Mouse (Mus musculus) bone marrow macrophage, adult 2 months (primary cell): Measurements from ENCODE around the gene Grip1. TPM values are rescaled to one million over a fixed set of nuclear protein-coding genes. Genes with fewer than 3 reads are reported as not detected.

Source experiments
- H3K27ac ChIP-seq: 2 replicates; pipeline ENCODE4 v1.5.1; 2012; ENCODE audit warnings: low read depth, low read length; ENCODE audit not compliant: insufficient read depth
- H3K4me1 ChIP-seq: 2 replicates; pipeline ENCODE4 v1.6.1; 2012; ENCODE audit warnings: low read length; ENCODE audit not compliant: control insufficient read depth, insufficient read depth
- H3K4me3 ChIP-seq: 2 replicates; pipeline ENCODE4 v1.5.1; 2012; ENCODE audit warnings: mild to moderate bottlenecking, low read length, moderate library complexity; ENCODE audit not compliant: insufficient read depth
- CTCF ChIP-seq: IDR thresholded peaks from 2 replicates; pipeline ENCODE4 v1.5.1; 2012; ENCODE audit warnings: low read depth, mild to moderate bottlenecking, low read length, moderate library complexity
- POLR2A ChIP-seq: IDR thresholded peaks from 2 replicates; pipeline ENCODE4 v1.6.1; 2012; ENCODE audit warnings: mild to moderate bottlenecking, low read depth, low read length, borderline replicate concordance
- polyA plus RNA-seq: library from polyadenylated mRNA; stranded (reverse); fragments of >200 nt; gene quantifications from 2 replicates; pipeline ENCODE4 v1.2.4, GENCODE M21; 2012; ENCODE audit not compliant: missing spikeins, insufficient read depth, insufficient read length

The Grip1 gene
- polyA plus RNA-seq, 1 experiment = not detected

- Histone ChIP-seq H3K4me1 (no peaks in the 10 kb centered on the region), H3K4me3 (no peak overlapping the region)
- TF ChIP-seq POLR2A (no peak), CTCF (no peak)
Observed at GRCm38 (mm10) chr10:119761451-119762367, 308.1 kb downstream of the Grip1 start.

GRCm38 (mm10) chr10:119778871-119779270, 325.2 kb downstream of the Grip1 start:
- Histone ChIP-seq H3K4me1 (no peaks in the 10 kb centered on the region), H3K27ac (no peak overlapping the region), H3K4me3 (no peak overlapping the region)
- TF ChIP-seq CTCF (no peak), POLR2A (no peak)

More at GRCm38 (mm10) chr10:119761451-119762367, 308.1 kb downstream of the Grip1 start:
- H3K27ac ChIP-seq = no peak overlapping the region

GRCm38 (mm10) chr10:119779657-119780056, 326.0 kb downstream of the Grip1 start:
- no peak overlapping the region for H3K27ac ChIP-seq
- H3K4me3 ChIP-seq = no peak overlapping the region
- H3K4me1 ChIP-seq = no peaks in the 10 kb centered on the region
- TF ChIP-seq POLR2A (no peak), CTCF (no peak)

- no peaks in the 10 kb centered on the region for H3K4me1 ChIP-seq
- TF ChIP-seq POLR2A = no peak
- H3K4me3 ChIP-seq = no peak overlapping the region
- no peak overlapping the region for H3K27ac ChIP-seq
Observed at GRCm38 (mm10) chr10:119790507-119790906, 336.9 kb downstream of the Grip1 start.

DNA sequence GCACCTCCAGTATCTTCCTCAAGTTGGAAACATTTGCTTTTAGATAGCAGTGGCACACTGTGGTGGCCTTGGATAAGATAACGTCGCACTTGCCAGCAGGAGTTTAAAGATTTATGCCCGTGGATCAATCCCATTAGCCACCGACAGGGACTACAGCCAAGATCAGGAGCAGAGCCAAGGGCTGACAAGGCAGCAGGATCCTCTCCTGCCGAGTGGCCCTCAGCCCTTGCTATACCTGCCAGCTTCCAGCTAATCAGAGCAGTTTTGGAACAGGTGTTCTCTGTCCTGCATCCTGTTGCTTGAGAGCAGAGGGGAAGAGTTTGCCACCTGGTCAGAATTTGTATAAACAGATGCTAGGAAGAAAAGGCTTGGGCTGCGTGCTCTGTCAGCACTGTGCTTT, 348.8 kb downstream of the Grip1 start:
- H3K4me1 ChIP-seq = no peaks in the 10 kb centered on the region
- H3K27ac ChIP-seq = no peak overlapping the region
- no peak for TF ChIP-seq CTCF
- no peak for TF ChIP-seq POLR2A
- H3K4me3 ChIP-seq = no peak overlapping the region

DNA sequence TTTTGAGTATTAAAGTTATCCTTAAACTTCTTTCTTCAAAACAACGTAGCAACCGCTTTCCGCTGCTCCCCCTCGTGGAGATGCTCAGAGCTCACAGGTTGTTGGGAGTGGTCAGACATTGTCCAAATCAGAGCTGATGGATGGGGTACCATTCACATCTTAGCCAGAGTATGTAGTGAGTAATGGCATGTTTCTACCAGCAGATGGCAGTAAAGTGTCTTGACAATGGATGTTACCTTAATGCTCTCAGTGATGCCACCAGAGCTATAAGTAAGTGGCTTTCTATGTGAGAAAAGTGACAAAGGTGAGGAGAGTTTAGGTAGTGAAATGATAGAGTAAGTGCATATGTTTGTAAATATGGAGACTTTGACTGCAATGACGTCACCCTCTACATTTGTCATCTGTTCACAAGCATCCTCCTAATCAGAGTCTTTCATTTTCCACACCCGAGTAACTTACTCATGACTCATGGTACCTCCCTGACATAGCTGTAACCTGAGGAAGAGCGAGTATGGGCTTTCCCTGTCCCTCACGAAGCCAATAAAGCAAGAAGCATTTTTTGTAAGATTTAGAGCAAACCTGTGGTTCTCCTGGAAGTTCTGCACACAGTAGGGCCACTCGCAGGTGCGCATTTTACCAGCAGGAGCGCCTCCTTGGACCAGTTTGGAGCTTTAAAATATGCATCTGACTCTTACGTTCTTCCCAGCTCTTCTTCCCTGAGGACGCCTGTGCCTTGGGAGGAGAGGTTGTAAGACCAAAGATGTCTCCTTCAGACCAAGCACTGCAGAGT, 350.2 kb downstream of the Grip1 start:
- Histone ChIP-seq H3K4me1 (no peaks in the 10 kb centered on the region), H3K27ac (no peak overlapping the region), H3K4me3 (no peak overlapping the region)
- TF ChIP-seq CTCF (peak; percentile 34; the same call in 1 of the 2 replicates), POLR2A (no peak)

GRCm38 (mm10) chr10:119804423-119804814, 350.8 kb downstream of the Grip1 start:
- Histone ChIP-seq H3K4me3 (no peak overlapping the region), H3K4me1 (no peaks in the 10 kb centered on the region), H3K27ac (no peak overlapping the region)
- TF ChIP-seq POLR2A = no peak
- TF ChIP-seq CTCF = no peak

DNA sequence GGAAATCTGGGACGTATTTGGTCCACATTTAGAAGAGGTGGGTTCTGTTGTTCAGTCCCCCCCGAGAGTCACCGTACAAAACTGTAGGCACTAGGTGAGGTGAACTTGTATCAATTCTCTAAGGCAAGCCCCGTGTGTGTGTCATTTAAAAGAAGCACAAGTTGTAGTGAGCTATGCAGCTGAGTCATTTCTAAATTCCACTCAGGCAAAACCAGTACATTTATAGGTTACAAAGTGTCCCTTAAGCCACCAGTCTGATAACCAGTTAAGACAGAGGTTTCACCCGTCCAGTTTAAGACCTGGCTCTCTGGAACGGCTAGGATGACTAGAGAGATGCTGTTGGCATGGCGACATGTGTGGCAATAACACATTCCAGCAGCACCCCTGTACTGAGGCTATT, 351.5 kb downstream of the Grip1 start:
- no peak for TF ChIP-seq CTCF
- no peak for TF ChIP-seq POLR2A
- H3K27ac ChIP-seq = no peak overlapping the region
- H3K4me3 ChIP-seq = no peak overlapping the region
- no peaks in the 10 kb centered on the region for H3K4me1 ChIP-seq

GRCm38 (mm10) chr10:119806151-119806550, 352.5 kb downstream of the Grip1 start:
- TF ChIP-seq POLR2A = no peak
- TF ChIP-seq CTCF = no peak
- H3K4me3 ChIP-seq = no peak overlapping the region
- H3K4me1 ChIP-seq = no peaks in the 10 kb centered on the region
- no peak overlapping the region for H3K27ac ChIP-seq

DNA sequence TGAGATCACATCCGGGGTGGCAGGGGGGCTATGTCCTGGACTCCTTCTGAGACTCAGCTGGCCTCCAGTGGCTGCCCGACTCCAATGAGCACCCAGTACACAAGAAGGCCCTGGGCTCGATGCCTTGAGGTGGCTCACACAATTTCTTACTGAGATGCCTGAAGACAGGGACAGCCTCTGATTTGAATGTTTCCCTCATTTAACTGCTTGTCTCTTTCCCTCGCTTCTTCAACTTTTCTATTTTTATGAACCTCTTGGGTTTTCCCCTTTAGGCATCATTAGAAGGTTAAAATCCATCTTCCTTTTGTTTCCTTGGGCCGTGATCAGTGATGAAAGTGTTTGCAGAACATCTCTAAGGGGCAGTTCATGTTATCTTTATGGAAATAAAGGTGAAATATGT, 354.8 kb downstream of the Grip1 start:
- TF ChIP-seq CTCF = no peak
- TF ChIP-seq POLR2A = no peak
- Histone ChIP-seq H3K27ac (no peak overlapping the region), H3K4me3 (no peak overlapping the region), H3K4me1 (no peaks in the 10 kb centered on the region)

- Histone ChIP-seq H3K4me1 (no peaks in the 10 kb centered on the region), H3K4me3 (no peak overlapping the region), H3K27ac (no peak overlapping the region)
- TF ChIP-seq CTCF = no peak
- no peak for TF ChIP-seq POLR2A
Observed at GRCm38 (mm10) chr10:119814087-119814486, 360.5 kb downstream of the Grip1 start.
